Mouse (Mus musculus): ENCODE data around the gene A630089N07Rik. TPM values are rescaled to one million over a fixed set of nuclear protein-coding genes. Genes with fewer than 3 reads are reported as not detected.

The A630089N07Rik gene
- total RNA-seq, 1 experiment from 2014 or later, result 72.9 TPM

GRCm38 (mm10) chr16:97963956-97964540, 118.2 kb downstream of the A630089N07Rik start:
- ATAC-seq (replicated peaks; ENCODE audit: low read depth, poor library complexity, severe bottlenecking), result no peak

GRCm38 (mm10) chr16:97962151-97962948, 119.9 kb downstream of the A630089N07Rik start, which contains the start of the genes C2cd2 and Zbtb21:
TSS of gene C2cd2 (minus strand) at chr16:97962598.
TSS of gene Zbtb21 (minus strand) at chr16:97962622.
- ATAC-seq (replicated peaks; ENCODE audit: low read depth, poor library complexity, severe bottlenecking), result peak; percentile 85

- ATAC-seq (replicated peaks; ENCODE audit: low read depth, poor library complexity, severe bottlenecking), result no peak
These were observed 120.7 kb downstream of the A630089N07Rik start for GRCm38 (mm10) chr16:97961381-97962150.

- no peak for ATAC-seq (replicated peaks; ENCODE audit: low read depth, poor library complexity, severe bottlenecking)
These were observed 121.9 kb downstream of the A630089N07Rik start for GRCm38 (mm10) chr16:97960348-97960747.

GRCm38 (mm10) chr16:97958401-97958973, 123.8 kb downstream of the A630089N07Rik start:
- ATAC-seq (replicated peaks; ENCODE audit: low read depth, poor library complexity, severe bottlenecking), result no peak

- ATAC-seq (replicated peaks; ENCODE audit: low read depth, poor library complexity, severe bottlenecking), result no peak
These were observed 124.6 kb downstream of the A630089N07Rik start for GRCm38 (mm10) chr16:97957626-97958025.

GRCm38 (mm10) chr16:97956011-97956410, 126.2 kb downstream of the A630089N07Rik start:
- no peak for ATAC-seq (replicated peaks; ENCODE audit: low read depth, poor library complexity, severe bottlenecking)

- peak; percentile 51; the same call in 1 of the 2 replicates for ATAC-seq (replicated peaks; ENCODE audit: low read depth, poor library complexity, severe bottlenecking)
These were observed 128.9 kb downstream of the A630089N07Rik start for GRCm38 (mm10) chr16:97953300-97953699.

- ATAC-seq (replicated peaks; ENCODE audit: low read depth, poor library complexity, severe bottlenecking), result no peak; the same call in 1 of the 2 replicates
These were observed 129.4 kb downstream of the A630089N07Rik start for GRCm38 (mm10) chr16:97952801-97953200.

GRCm38 (mm10) chr16:97952371-97952770, 129.9 kb downstream of the A630089N07Rik start:
- ATAC-seq (replicated peaks; ENCODE audit: low read depth, poor library complexity, severe bottlenecking), result no peak

Other genes starting within 250 kb of the A630089N07Rik start
- gene Prdm15, start 230.6 kb downstream of the A630089N07Rik start, total RNA-seq (2017), result 6.4 and 16.6 TPM in 2 replicates
- gene C2cd2, start 119.9 kb downstream of the A630089N07Rik start, total RNA-seq (2017), result 20.3 and 29.3 TPM in 2 replicates
- gene Zbtb21, start 119.8 kb downstream of the A630089N07Rik start, total RNA-seq (2017), result 14.7 and 20.9 TPM in 2 replicates
- 38.6 and 43.5 TPM in 2 replicates for gene B230307C23Rik, start 85.1 kb downstream of the A630089N07Rik start, total RNA-seq (2017)

Data from common myeloid progenitor, adult 5-6 weeks (primary cell).